Mouse (Mus musculus): ENCODE results near the gene Tfip11. TPM values are rescaled to one million over a fixed set of nuclear protein-coding genes. Genes with fewer than 3 reads are reported as not detected.

Gene Tfip11
- total and polyA plus RNA-seq, 3 experiments = 8.8 to 28.6 (median 23.8) TPM

GRCm38 (mm10) chr5:112356322-112356721 lies 30.2 kb downstream of the Tfip11 start:
- Histone ChIP-seq H3K9ac (ENCODE audit: insufficient read depth, low read depth) (no peak overlapping the region), H3K27ac (ENCODE audit: insufficient read depth, low read depth) (no peak overlapping the region), H3K27me3 (replicated peaks) (no peaks in the 10 kb centered on the region), H3K4me2 (ENCODE audit: insufficient read depth, low read depth, poor library complexity, severe bottlenecking) (no peak overlapping the region), H3K4me1 (ENCODE audit: control insufficient read depth in 1 of 2, insufficient read depth in 2 of 2) (no peaks in the 10 kb centered on the region), H3K4me3 (replicated peaks in 1 of 3; ENCODE audit: low read depth in 2 of 3, low read length in 2 of 3, poor library complexity in 1 of 3) (no peak overlapping the region), H3K9me3 (replicated peaks; ENCODE audit: low read length) (no peaks in the 10 kb centered on the region), H3K36me3 (replicated peaks in 1 of 2; ENCODE audit: control insufficient read depth in 1 of 2, insufficient read depth in 1 of 2, low read length in 1 of 2) (peaks cover 33 to 82% of the 10 kb centered on the region in 2 experiments), H3K79me2 (replicated peaks; ENCODE audit: control insufficient read depth, extremely low read depth, insufficient read depth, poor library complexity, severe bottlenecking) (no peaks in the 10 kb centered on the region)
- TF ChIP-seq ELF1 (IDR thresholded peaks at IDR 0.05; ENCODE audit: low read depth, low read length) (no peak), EP300 (IDR thresholded peaks at IDR 0.05; ENCODE audit: low read length) (no peak), NELFE (IDR thresholded peaks at IDR 0.05; ENCODE audit: low read depth, low read length) (no peak), ETS1 (conservative IDR thresholded peaks at IDR 0.05; ENCODE audit: low read depth, low read length) (no peak), CHD1 (IDR thresholded peaks at IDR 0.05; ENCODE audit: low read depth, low read length) (no peak), GABPA (IDR thresholded peaks at IDR 0.05; ENCODE audit: insufficient replicate concordance, low read depth, low read length) (no peak), IRF4 (IDR thresholded peaks at IDR 0.05; ENCODE audit: low read depth, low read length) (no peak), JUN (IDR thresholded peaks at IDR 0.05; ENCODE audit: insufficient read depth, low read depth, low read length) (no peak), UBTF (IDR thresholded peaks at IDR 0.05; ENCODE audit: low read depth, low read length) (no peak), ZKSCAN1 (IDR thresholded peaks at IDR 0.05; ENCODE audit: borderline replicate concordance, low read depth, low read length) (no peak), MAZ (IDR thresholded peaks at IDR 0.05; ENCODE audit: low read depth, low read length) (no peak), CHD2 (IDR thresholded peaks at IDR 0.05; ENCODE audit: low read length) (no peak)
- dilution Hi-C loops (cut with MboI; ENCODE audit: extremely low pct_ligation_motif_present, extremely low pct_unique_long_range_greater_than_20kb, low sequenced_read_pairs) = no loop called here
- no peak for DNase-seq (ENCODE audit: extremely low read depth)
- in situ Hi-C loops (cut with MboI; ENCODE audit: low pct_ligation_motif_present, low pct_unique_long_range_greater_than_20kb, low sequenced_read_pairs) = no loop called here

GRCm38 (mm10) chr5:112359520-112359919 lies 33.4 kb downstream of the Tfip11 start:
- TF ChIP-seq USF2 (conservative IDR thresholded peaks at IDR 0.05; ENCODE audit: low read depth, low read length) (no peak), GABPA (IDR thresholded peaks at IDR 0.05; ENCODE audit: insufficient replicate concordance, low read depth, low read length) (no peak), BHLHE40 (IDR thresholded peaks at IDR 0.05; ENCODE audit: low read depth, low read length) (no peak), USF1 (IDR thresholded peaks at IDR 0.05; ENCODE audit: low read depth, low read length) (no peak), MXI1 (IDR thresholded peaks at IDR 0.05; ENCODE audit: low read depth, low read length) (no peak), RAD21 (IDR thresholded peaks at IDR 0.05; ENCODE audit: low read depth, low read length) (no peak), NELFE (IDR thresholded peaks at IDR 0.05; ENCODE audit: low read depth, low read length) (no peak), IRF4 (IDR thresholded peaks at IDR 0.05; ENCODE audit: low read depth, low read length) (no peak), CHD2 (IDR thresholded peaks at IDR 0.05; ENCODE audit: low read length) (no peak), HCFC1 (IDR thresholded peaks at IDR 0.05; ENCODE audit: low read depth, low read length) (no peak), JUN (IDR thresholded peaks at IDR 0.05; ENCODE audit: insufficient read depth, low read depth, low read length) (no peak), MAX (IDR thresholded peaks at IDR 0.05; ENCODE audit: low read length) (no peak), TCF12 (IDR thresholded peaks at IDR 0.05; ENCODE audit: low read depth, low read length) (no peak), E2F4 (IDR thresholded peaks at IDR 0.05; ENCODE audit: insufficient replicate concordance, low read depth, low read length) (no peak)
- Histone ChIP-seq H3K9ac (ENCODE audit: insufficient read depth, low read depth) (no peak overlapping the region), H3K27ac (ENCODE audit: insufficient read depth, low read depth) (no peak overlapping the region), H3K4me3 (replicated peaks in 1 of 3; ENCODE audit: low read depth in 2 of 3, low read length in 2 of 3, poor library complexity in 1 of 3) (no peak overlapping the region), H3K27me3 (replicated peaks) (no peaks in the 10 kb centered on the region), H3K79me2 (replicated peaks; ENCODE audit: control insufficient read depth, extremely low read depth, insufficient read depth, poor library complexity, severe bottlenecking) (no peaks in the 10 kb centered on the region), H3K36me3 (replicated peaks in 1 of 2; ENCODE audit: control insufficient read depth in 1 of 2, insufficient read depth in 1 of 2, low read length in 1 of 2) (peaks cover 34 to 78% of the 10 kb centered on the region in 2 experiments), H3K9me3 (replicated peaks; ENCODE audit: low read length) (peaks cover 3% of the 10 kb centered on the region), H3K4me2 (ENCODE audit: insufficient read depth, low read depth, poor library complexity, severe bottlenecking) (no peak overlapping the region), H3K4me1 (ENCODE audit: control insufficient read depth in 1 of 2, insufficient read depth in 2 of 2) (no peaks in the 10 kb centered on the region)
- dilution Hi-C loops (cut with MboI; ENCODE audit: extremely low pct_ligation_motif_present, extremely low pct_unique_long_range_greater_than_20kb, low sequenced_read_pairs) = no loop called here
- in situ Hi-C loops (cut with MboI; ENCODE audit: low pct_ligation_motif_present, low pct_unique_long_range_greater_than_20kb, low sequenced_read_pairs) = no loop called here
- no peak for DNase-seq (ENCODE audit: extremely low read depth)

All from CH12.LX (cell line).